Mouse (Mus musculus): ENCODE results near the gene Dlat. TPM values are rescaled to one million over a fixed set of nuclear protein-coding genes. Genes with fewer than 3 reads are reported as not detected.

Gene Dlat
- polyA plus RNA-seq, 1 experiment from 2014 or later = 106 TPM

DNA sequence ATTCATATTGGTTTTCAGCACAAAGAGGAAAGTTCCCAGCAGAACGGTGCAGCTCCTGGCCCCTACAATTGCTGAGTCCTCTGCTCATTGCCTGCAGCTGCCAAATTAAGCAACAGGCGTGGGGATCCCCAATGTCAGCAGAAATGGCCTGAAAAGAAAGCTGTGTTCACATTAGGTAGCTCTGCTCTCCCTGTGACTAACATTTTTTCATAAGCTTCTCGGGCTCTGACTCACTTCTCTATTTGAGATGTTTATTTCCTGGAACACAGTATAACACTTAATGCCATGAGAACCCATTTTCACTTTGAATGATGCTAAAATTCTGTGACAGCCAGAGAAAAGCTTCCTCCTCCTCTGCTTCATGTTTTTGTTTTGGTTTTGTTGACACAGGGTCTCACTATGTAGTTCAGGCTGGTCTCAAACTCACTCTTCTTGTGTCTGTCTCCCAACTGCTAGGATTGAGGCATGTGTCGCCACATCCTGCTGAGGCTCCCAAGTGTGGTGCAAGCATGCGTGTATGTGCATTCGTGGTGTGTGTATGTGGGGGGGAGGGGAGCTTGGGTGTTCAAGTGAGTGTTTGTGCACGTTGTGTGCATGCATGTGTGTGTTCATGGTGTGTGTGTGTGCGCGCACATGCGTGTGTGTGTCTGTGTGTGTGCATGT lies 68.6 kb downstream of the Dlat start:
- H3K4me2 ChIP-seq = no peak overlapping the region
- H3K36me3 ChIP-seq = peaks cover 16% of the 10 kb centered on the region
- no peaks in the 10 kb centered on the region for H3K4me1 ChIP-seq
- no peak overlapping the region for H3K27ac ChIP-seq (replicated peaks)
- H3K9me3 ChIP-seq = no peaks in the 10 kb centered on the region
- no peaks in the 10 kb centered on the region for H3K27me3 ChIP-seq (replicated peaks)
- no peak overlapping the region for H3K9ac ChIP-seq
- no peak overlapping the region for H3K4me3 ChIP-seq
- no peak for ATAC-seq (ENCODE audit: extremely low read depth, insufficient number of reproducible peaks, low FRiP score, low TSS enrichment)
- 74% methylated on average over 10 of the region's 10 CpGs for WGBS

DNA sequence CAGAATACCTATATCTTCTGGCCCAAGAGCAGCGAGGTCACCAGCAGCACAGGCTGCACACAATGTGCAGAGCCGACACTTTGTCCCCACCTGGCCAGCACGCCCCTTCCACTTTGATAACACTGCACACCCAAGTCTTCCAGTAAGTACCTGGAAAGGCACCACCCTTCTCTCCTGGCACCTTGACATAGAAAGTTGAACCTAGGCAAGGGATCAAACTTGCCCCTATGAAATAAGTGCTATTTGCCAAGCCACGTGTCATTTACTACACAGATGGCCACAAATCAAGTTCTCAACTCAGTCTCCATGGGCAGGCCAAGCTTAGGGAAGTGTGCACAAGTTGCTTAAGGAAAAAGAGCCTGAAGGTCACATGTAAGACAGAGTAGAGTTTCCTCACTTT lies 72.6 kb downstream of the Dlat start:
- Histone ChIP-seq H3K36me3 (no peaks in the 10 kb centered on the region), H3K9ac (no peak overlapping the region), H3K27ac (replicated peaks) (no peak overlapping the region), H3K4me2 (no peak overlapping the region), H3K4me3 (no peak overlapping the region), H3K9me3 (no peaks in the 10 kb centered on the region), H3K27me3 (replicated peaks) (no peaks in the 10 kb centered on the region), H3K4me1 (no peaks in the 10 kb centered on the region)
- no peak for ATAC-seq (ENCODE audit: extremely low read depth, insufficient number of reproducible peaks, low FRiP score, low TSS enrichment)
- WGBS = 68% methylated on average over 4 of the region's 4 CpGs

DNA sequence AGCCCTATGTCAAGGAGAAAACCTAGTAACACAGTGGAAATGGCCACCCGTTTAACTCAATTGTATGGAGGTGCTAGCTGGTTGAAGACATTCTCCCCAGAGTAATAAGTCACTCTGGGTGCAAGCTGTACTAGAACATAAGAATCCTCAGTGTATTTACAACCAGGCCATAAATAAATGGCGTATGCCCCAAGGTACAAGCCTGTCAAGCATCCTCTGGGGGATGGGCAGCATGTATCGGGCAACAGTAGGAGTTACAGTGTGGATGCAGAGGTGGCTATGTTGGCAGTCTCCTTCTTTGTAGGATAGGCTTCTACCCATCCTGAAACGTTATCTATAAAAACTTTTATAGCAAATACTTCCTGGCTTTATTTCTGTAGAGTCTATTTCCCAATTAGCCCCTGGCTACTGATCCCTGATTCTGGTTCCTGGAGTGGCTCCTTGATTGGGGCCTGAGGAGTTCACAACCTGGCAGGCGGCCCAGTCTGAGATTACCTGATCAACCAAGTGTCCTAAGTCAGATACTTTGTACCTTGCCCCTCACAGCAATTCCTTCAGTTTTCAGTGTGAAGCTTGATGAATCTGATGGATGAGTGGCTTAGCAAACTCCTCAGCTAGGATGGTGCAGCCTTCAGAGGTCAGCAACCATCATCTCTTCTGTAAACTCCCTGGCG lies 74.3 kb downstream of the Dlat start:
- H3K27me3 ChIP-seq (replicated peaks) = no peaks in the 10 kb centered on the region
- 62% methylated on average over 6 of the region's 6 CpGs for WGBS
- ATAC-seq (ENCODE audit: extremely low read depth, insufficient number of reproducible peaks, low FRiP score, low TSS enrichment) = no peak
- no peak overlapping the region for H3K9ac ChIP-seq
- H3K4me3 ChIP-seq = no peak overlapping the region
- H3K27ac ChIP-seq (replicated peaks) = no peak overlapping the region
- H3K4me1 ChIP-seq = no peaks in the 10 kb centered on the region
- H3K36me3 ChIP-seq = no peaks in the 10 kb centered on the region
- H3K9me3 ChIP-seq = no peaks in the 10 kb centered on the region
- no peak overlapping the region for H3K4me2 ChIP-seq

Other genes with a start within 250 kb of the Dlat start
- gene Plet1, start 165.3 kb downstream of the Dlat start, polyA plus RNA-seq (2015; fragmentation: Nextera tagmentation; extraction: Ambion mirVana) = 0.14 and 0.19 TPM in 2 replicates
- gene Pts, start 131.1 kb downstream of the Dlat start, polyA plus RNA-seq (2015; fragmentation: Nextera tagmentation; extraction: Ambion mirVana) = 76.0 and 79.3 TPM in 2 replicates
- 5.5 and 7.1 TPM in 2 replicates for gene Il18, start 105.0 kb downstream of the Dlat start, polyA plus RNA-seq (2015; fragmentation: Nextera tagmentation; extraction: Ambion mirVana)
- 0.20 TPM in 1 of 2 replicates, not detected in the other for gene Bco2, start 104.6 kb downstream of the Dlat start, polyA plus RNA-seq (2015; fragmentation: Nextera tagmentation; extraction: Ambion mirVana)
- gene Tex12, start 98.5 kb downstream of the Dlat start, polyA plus RNA-seq (2015; fragmentation: Nextera tagmentation; extraction: Ambion mirVana) = not detected in 2 replicates
- 568 and 646 TPM in 2 replicates for gene Sdhd, start 56.0 kb downstream of the Dlat start, polyA plus RNA-seq (2015; fragmentation: Nextera tagmentation; extraction: Ambion mirVana)
- gene Timm8b, start 55.9 kb downstream of the Dlat start, polyA plus RNA-seq (2015; fragmentation: Nextera tagmentation; extraction: Ambion mirVana) = 247 and 287 TPM in 2 replicates
- 1.8 and 3.2 TPM in 2 replicates for gene Pih1d2, start 42.5 kb downstream of the Dlat start, polyA plus RNA-seq (2015; fragmentation: Nextera tagmentation; extraction: Ambion mirVana)
- gene Nkapd1, start 42.3 kb downstream of the Dlat start, polyA plus RNA-seq (2015; fragmentation: Nextera tagmentation; extraction: Ambion mirVana) = 15.1 and 15.5 TPM in 2 replicates
- 7.5 and 8.1 TPM in 2 replicates for gene Dixdc1, start 79.7 kb upstream of the Dlat start, polyA plus RNA-seq (2015; fragmentation: Nextera tagmentation; extraction: Ambion mirVana)
- gene 2310030G06Rik, start 86.8 kb upstream of the Dlat start, polyA plus RNA-seq (2015; fragmentation: Nextera tagmentation; extraction: Ambion mirVana) = 9.7 and 10.2 TPM in 2 replicates
- 1,022 and 1,124 TPM in 2 replicates for gene Cryab, start 91.5 kb upstream of the Dlat start, polyA plus RNA-seq (2015; fragmentation: Nextera tagmentation; extraction: Ambion mirVana)
- 260 and 319 TPM in 2 replicates for gene Hspb2, start 92.6 kb upstream of the Dlat start, polyA plus RNA-seq (2015; fragmentation: Nextera tagmentation; extraction: Ambion mirVana)
- gene Fdxacb1, start 108.5 kb upstream of the Dlat start, polyA plus RNA-seq (2015; fragmentation: Nextera tagmentation; extraction: Ambion mirVana) = 8.2 and 8.5 TPM in 2 replicates
- 27.3 and 31.9 TPM in 2 replicates for gene Alg9, start 115.2 kb upstream of the Dlat start, polyA plus RNA-seq (2015; fragmentation: Nextera tagmentation; extraction: Ambion mirVana)
- gene 1110032A03Rik, start 115.7 kb upstream of the Dlat start, polyA plus RNA-seq (2015; fragmentation: Nextera tagmentation; extraction: Ambion mirVana) = 24.5 and 25.9 TPM in 2 replicates
- gene Ppp2r1b, start 185.5 kb upstream of the Dlat start, polyA plus RNA-seq (2015; fragmentation: Nextera tagmentation; extraction: Ambion mirVana) = 46.3 and 48.6 TPM in 2 replicates

All from heart, embryonic 13.5 days (tissue).